Mouse (Mus musculus) ES-E14 (cell line): Measurements from ENCODE around the gene Mcat. TPM values are rescaled to one million over a fixed set of nuclear protein-coding genes. Genes with fewer than 3 reads are reported as not detected.

Experiments
- DNase-seq: peaks from one replicate; pipeline ENCODE4 v3.0.0-alpha.2; 2013; ENCODE audit warnings: low read depth, low spot score
- H3K27ac ChIP-seq: 2 replicates; pipeline ENCODE4 v1.5.1; 2012; ENCODE audit warnings: low read depth, mild to moderate bottlenecking, low read length, moderate library complexity, mixed read lengths; ENCODE audit not compliant: poor library complexity, insufficient read depth, severe bottlenecking
- H3K36me3 ChIP-seq: 2 replicates; pipeline ENCODE4 v1.6.1; 2012; ENCODE audit warnings: mild to moderate bottlenecking, low read length, moderate library complexity, mixed read lengths; ENCODE audit not compliant: control insufficient read depth, poor library complexity, insufficient read depth, severe bottlenecking
- H3K4me1 ChIP-seq, 2 experiments: fragments of 150-350 bp in 1 of 2; sonication (generic) in 1 of 2; 2 replicates each; pipeline ENCODE4 v1.6.1; 2012; ENCODE audit warnings: low read length in 2 of 2, mild to moderate bottlenecking in 1 of 2, mixed read lengths in 1 of 2; ENCODE audit not compliant: control insufficient read depth in 2 of 2, insufficient read depth in 2 of 2, poor library complexity in 1 of 2
- H3K4me3 ChIP-seq, 2 experiments: fragments of 150-350 bp in 1 of 2; sonication (generic) in 1 of 2; 2 replicates each; pipeline ENCODE4 v1.5.1; 2012; ENCODE audit warnings: low read length in 2 of 2, low read depth in 1 of 2, mild to moderate bottlenecking in 1 of 2, mixed read lengths in 1 of 2; ENCODE audit not compliant: insufficient read depth in 1 of 2, poor library complexity in 1 of 2, severe bottlenecking in 1 of 2
- H3K9ac ChIP-seq: 2 replicates; pipeline ENCODE4 v1.6.1; 2012; ENCODE audit warnings: low read depth, mild to moderate bottlenecking, low read length, mixed read lengths; ENCODE audit not compliant: poor library complexity, insufficient read depth, severe bottlenecking
- H3K9me3 ChIP-seq: fragments of 150-350 bp; sonication (generic); 2 replicates; pipeline ENCODE4 v1.6.1; 2012; ENCODE audit warnings: low read depth, mild to moderate bottlenecking, low read length; ENCODE audit not compliant: control insufficient read depth, insufficient read depth
- CHD2 ChIP-seq: IDR thresholded peaks from 2 replicates; pipeline ENCODE4 v1.6.1; 2014; ENCODE audit warnings: mild to moderate bottlenecking, low read depth, low read length, inconsistent platforms
- HCFC1 ChIP-seq: IDR thresholded peaks from 2 replicates; pipeline ENCODE4 v1.6.1; 2012; ENCODE audit warnings: low read length, inconsistent platforms, borderline replicate concordance; ENCODE audit not compliant: insufficient read depth
- MAFK ChIP-seq: IDR thresholded peaks from 2 replicates; pipeline ENCODE4 v1.6.1; 2014; ENCODE audit warnings: mild to moderate bottlenecking, low read depth, low read length, inconsistent platforms; ENCODE audit not compliant: insufficient read depth
- ZC3H11A ChIP-seq: IDR thresholded peaks from 2 replicates; pipeline ENCODE4 v1.6.1; 2012; ENCODE audit warnings: low read depth, mild to moderate bottlenecking, inconsistent platforms, low read length, borderline replicate concordance
- ZNF384 ChIP-seq: IDR thresholded peaks from 2 replicates; pipeline ENCODE4 v1.6.1; 2012; ENCODE audit warnings: low read depth, low read length, inconsistent platforms
- in situ Hi-C, 2 experiments: fragments of 600-800 bp; cut with MboI; formaldehyde crosslinking; loops; one replicate each; pipeline ENCODE4 v1.15.1; 2025; ENCODE audit warnings: low sequenced_read_pairs in 2 of 2, inconsistent platforms in 1 of 2; ENCODE audit not compliant: unreplicated experiment in 2 of 2
- total RNA-seq: library from RNA; depleted of rRNA; stranded (reverse); fragments of 300-350 nt; gene quantifications from 2 replicates; pipeline ENCODE4 v1.2.3, GENCODE M21; 2012

The Mcat gene
- total RNA-seq, 1 experiment: 30.9 TPM

GRCm38 (mm10) chr15:83592260-83593188, 28.9 kb upstream of the Mcat start:
- Histone ChIP-seq H3K36me3 (peaks cover 25% of the 10 kb centered on the region), H3K27ac (no peak overlapping the region), H3K9ac (no peak overlapping the region), H3K9me3 (no peaks in the 10 kb centered on the region), H3K4me3 (no peak overlapping the region), H3K4me1 (peaks cover 0 to 5% of the 10 kb centered on the region in 2 experiments; a peak in 1 of 4 replicates)
- in situ Hi-C loops: no loop called here
- no peak for DNase-seq
- TF ChIP-seq MAFK (no peak), ZC3H11A (no peak), CHD2 (no peak), HCFC1 (no peak), ZNF384 (no peak)

DNA sequence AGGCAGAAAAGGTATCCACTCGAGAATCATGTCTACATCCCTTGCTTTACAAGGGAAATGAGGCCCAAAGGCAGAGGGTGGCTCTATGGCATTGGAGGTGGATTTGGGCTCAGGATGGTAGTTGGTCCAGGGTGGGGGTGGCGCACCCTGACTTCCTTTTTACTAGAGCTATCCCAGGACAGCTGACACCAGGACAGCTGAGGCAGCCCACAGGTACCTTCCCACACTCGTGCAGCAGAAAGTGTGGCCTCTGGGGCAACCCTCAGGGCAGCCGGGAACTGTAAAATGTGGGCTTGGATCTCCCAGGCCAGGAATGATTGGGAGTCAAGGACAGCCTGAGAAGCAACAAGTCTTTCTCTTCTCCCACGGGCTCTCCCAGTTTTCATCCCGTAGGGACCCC, 28.2 kb upstream of the Mcat start:
- peaks cover 0 to 5% of the 10 kb centered on the region in 2 experiments; a peak in 1 of 4 replicates for H3K4me1 ChIP-seq

DNA sequence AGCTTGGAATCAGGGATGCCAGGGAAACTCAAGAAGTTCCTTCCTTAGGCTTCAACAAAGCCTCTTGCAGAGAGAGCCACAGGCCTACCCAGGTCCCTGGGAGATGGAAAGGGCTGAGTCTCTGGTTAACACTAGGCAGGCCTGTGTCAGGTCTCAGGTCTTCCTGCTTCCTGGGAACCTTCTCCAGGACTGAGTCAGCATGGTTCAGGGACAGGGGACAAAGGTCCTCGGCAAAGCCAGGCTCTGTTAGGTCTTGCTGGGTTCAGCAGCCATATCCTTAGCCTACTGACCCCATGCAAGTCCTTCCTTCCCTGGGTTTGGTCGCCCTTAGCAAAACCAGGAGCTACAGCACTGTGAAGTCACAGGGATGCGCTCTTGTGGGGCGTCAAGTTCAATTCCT, 27.3 kb upstream of the Mcat start:
- Histone ChIP-seq H3K27ac (no peak overlapping the region), H3K9ac (no peak overlapping the region), H3K4me1 (peaks cover 0 to 5% of the 10 kb centered on the region in 2 experiments; a peak in 1 of 4 replicates), H3K36me3 (peaks cover 39% of the 10 kb centered on the region), H3K9me3 (no peaks in the 10 kb centered on the region), H3K4me3 (no peak overlapping the region)
- DNase-seq: no peak
- TF ChIP-seq ZNF384: no peak
- in situ Hi-C loops: no loop called here

More for the DNA sequence above, 28.2 kb upstream of the Mcat start:
- peaks cover 29% of the 10 kb centered on the region for H3K36me3 ChIP-seq
- in situ Hi-C loops: no loop called here
- no peak overlapping the region for H3K27ac ChIP-seq
- H3K4me3 ChIP-seq: no peak overlapping the region
- no peak for TF ChIP-seq MAFK
- no peak for TF ChIP-seq ZNF384
- no peak overlapping the region for H3K9ac ChIP-seq
- DNase-seq: no peak
- H3K9me3 ChIP-seq: no peaks in the 10 kb centered on the region

GRCm38 (mm10) chr15:83584741-83585220, 21.2 kb upstream of the Mcat start:
- Histone ChIP-seq H3K4me3 (no peak overlapping the region), H3K36me3 (peaks cover 78% of the 10 kb centered on the region)
- DNase-seq: no peak

More at GRCm38 (mm10) chr15:83584741-83585220, 21.2 kb upstream of the Mcat start:
- no peak for TF ChIP-seq ZNF384
- no peak for TF ChIP-seq ZC3H11A
- TF ChIP-seq HCFC1: no peak
- Histone ChIP-seq H3K9ac (no peak overlapping the region), H3K4me1 (no peaks in the 10 kb centered on the region; a peak in 1 of 4 replicates), H3K9me3 (no peaks in the 10 kb centered on the region), H3K27ac (no peak overlapping the region)
- in situ Hi-C loops: no loop called here
